Mouse (Mus musculus) liver, postnatal 0 days (tissue): ENCODE measurements around the gene Pfn3. TPM values are rescaled to one million over a fixed set of nuclear protein-coding genes. Genes with fewer than 3 reads are reported as not detected.
"Not testable (repeated sequence)": the region's sequence is repeated elsewhere in the genome, so short reads cannot be mapped to it uniquely, and the experiment has no call there.

Experiments
- ATAC-seq: fragments of 200-750 bp; cut with Nextera tagmentation; 2 replicates; pipeline ENCODE4 v1.8.0; 2017; ENCODE audit warnings: mild to moderate bottlenecking, moderate library complexity
- DNase-seq: peaks from one replicate; pipeline ENCODE4 v3.0.0-alpha.2; 2016
- H3K27ac ChIP-seq: fragments of 300-500 bp; sonication (generic); 2 replicates; pipeline ENCODE4 v1.5.1; 2014; ENCODE audit warnings: antibody characterized with exemption, moderate library complexity, mild to moderate bottlenecking, low read depth
- H3K27me3 ChIP-seq: fragments of 300-500 bp; sonication (generic); 2 replicates; pipeline ENCODE4 v1.6.1; 2014; ENCODE audit warnings: low read length, control low read depth, mixed read lengths; ENCODE audit not compliant: insufficient read depth
- H3K36me3 ChIP-seq: fragments of 300-500 bp; sonication (generic); replicated peaks from 2 replicates; pipeline ENCODE4 v1.6.1; 2014; ENCODE audit warnings: mild to moderate bottlenecking, control low read depth, low read length, moderate library complexity, mixed read lengths; ENCODE audit not compliant: insufficient read depth
- H3K4me1 ChIP-seq: fragments of 300-500 bp; sonication (generic); 2 replicates; pipeline ENCODE4 v1.6.1; 2014; ENCODE audit warnings: antibody characterized with exemption, mild to moderate bottlenecking, control low read depth; ENCODE audit not compliant: insufficient read depth
- H3K4me2 ChIP-seq: fragments of 300-500 bp; sonication (generic); 2 replicates; pipeline ENCODE4 v1.6.1; 2014; ENCODE audit warnings: low read depth, mild to moderate bottlenecking, low read length, moderate library complexity, mixed read lengths
- H3K4me3 ChIP-seq: fragments of 300-500 bp; sonication (generic); 2 replicates; pipeline ENCODE4 v1.5.1; 2014; ENCODE audit warnings: low read depth, low read length
- H3K9ac ChIP-seq: fragments of 300-500 bp; sonication (generic); replicated peaks from 2 replicates; pipeline ENCODE4 v1.6.1; 2014; ENCODE audit warnings: mild to moderate bottlenecking, moderate library complexity
- H3K9me3 ChIP-seq: fragments of 300-500 bp; sonication (generic); 2 replicates; pipeline ENCODE4 v1.6.1; 2016; ENCODE audit warnings: mild to moderate bottlenecking, control low read depth, low read length, mixed read lengths
- CTCF ChIP-seq: sonication (generic); IDR thresholded peaks from 2 replicates; pipeline ENCODE4 v1.5.1; 2016; ENCODE audit warnings: antibody characterized with exemption, low read depth
- EP300 ChIP-seq: IDR thresholded peaks from 2 replicates; pipeline ENCODE4 v1.6.1; 2016; ENCODE audit warnings: antibody characterized with exemption, low read depth, mild to moderate bottlenecking
- WGBS: fragments of 180-500 bp; shearing (Covaris S2); extraction: QIAGEN DNeasy Blood & Tissue Kit; methylation state at CpG from one replicate; pipeline ENCODE4 v1.1.7; 2014; ENCODE audit not compliant: insufficient replicate concordance; 5-methylcytosine and 5-hydroxymethylcytosine counted together
- polyA plus RNA-seq: library from polyadenylated mRNA; unstranded; fragments of >200 nt; fragmentation: Nextera tagmentation; extraction: Ambion mirVana; gene quantifications from 2 replicates; pipeline ENCODE4 v1.2.1, GENCODE M21; 2015

The Pfn3 gene
- polyA plus RNA-seq, 1 experiment from 2014 or later, result not detected

GRCm38 (mm10) chr13:55446483-55447105 lies 31.6 kb upstream of the Pfn3 start:
- Histone ChIP-seq H3K4me2 (peak overlapping the region; percentile 79), H3K9me3 (no peaks in the 10 kb centered on the region), H3K4me3 (peak overlapping the region; percentile 65), H3K27ac (peak overlapping the region; percentile 91), H3K9ac (peak overlapping the region; percentile 82), H3K27me3 (no peaks in the 10 kb centered on the region), H3K4me1 (peaks cover 58% of the 10 kb centered on the region), H3K36me3 (peaks cover 15% of the 10 kb centered on the region)
- WGBS, result 54% methylated on average over 6 of the region's 6 CpGs
- TF ChIP-seq CTCF (no peak), EP300 (no peak)
- DNase-seq (peak; percentile 59), ATAC-seq (no peak)

- TF ChIP-seq EP300, result no peak
- no peak for TF ChIP-seq CTCF
- peak overlapping the region; percentile 79 for H3K4me2 ChIP-seq
- H3K27me3 ChIP-seq, result no peaks in the 10 kb centered on the region
- ATAC-seq (no peak), DNase-seq (no peak)
- H3K4me1 ChIP-seq, result peaks cover 48% of the 10 kb centered on the region
- peak overlapping the region; percentile 91 for H3K27ac ChIP-seq
- peak overlapping the region; percentile 82 for H3K9ac ChIP-seq
- H3K4me3 ChIP-seq, result peak overlapping the region; percentile 65
- WGBS, result under 1% methylated on average over 36 of the region's 66 CpGs
- H3K9me3 ChIP-seq, result no peaks in the 10 kb centered on the region
- peaks cover 5% of the 10 kb centered on the region for H3K36me3 ChIP-seq
These were observed 30.5 kb upstream of the Pfn3 start for GRCm38 (mm10) chr13:55445361-55446091.

- Histone ChIP-seq H3K9ac (peak within 1 kb of the TSS; percentile 82), H3K36me3 (no peaks in the 10 kb centered on the region; the same call in 1 of the 2 replicates), H3K27ac (peak within 1 kb of the TSS; percentile 91), H3K9me3 (no peaks in the 10 kb centered on the region), H3K4me1 (peaks cover 44% of the 10 kb centered on the region), H3K27me3 (no peaks in the 10 kb centered on the region), H3K4me2 (peak within 1 kb of the TSS; percentile 79), H3K4me3 (peak within 1 kb of the TSS; percentile 65)
- peak; percentile 94 for ATAC-seq
- TF ChIP-seq CTCF, result no peak
- TF ChIP-seq EP300, result peak; percentile 64; the same call in 1 of the 2 replicates
- under 1% methylated on average over 35 of the region's 35 CpGs for WGBS
- peak; percentile 99 for DNase-seq
These were observed 29.9 kb upstream of the Pfn3 start, which contains the start of gene Grk6 for GRCm38 (mm10) chr13:55444937-55445315. Grk6 (plus strand) TSS chr13:55445072.

GRCm38 (mm10) chr13:55444286-55444936 lies 29.4 kb upstream of the Pfn3 start:
- under 1% methylated on average over 33 of the region's 33 CpGs for WGBS
- Histone ChIP-seq H3K27me3 (no peaks in the 10 kb centered on the region), H3K27ac (peak overlapping the region; percentile 91), H3K4me1 (peaks cover 39% of the 10 kb centered on the region), H3K36me3 (no peaks in the 10 kb centered on the region; the same call in 1 of the 2 replicates), H3K4me3 (peak overlapping the region; percentile 65), H3K9ac (peak overlapping the region; percentile 53), H3K9me3 (no peaks in the 10 kb centered on the region), H3K4me2 (peak overlapping the region; percentile 79)
- no peak for DNase-seq
- ATAC-seq, result peak; percentile 39
- TF ChIP-seq CTCF, result no peak
- TF ChIP-seq EP300, result no peak

GRCm38 (mm10) chr13:55443799-55444285 lies 28.8 kb upstream of the Pfn3 start:
- no peaks in the 10 kb centered on the region for H3K9me3 ChIP-seq
- no peak for DNase-seq
- H3K4me3 ChIP-seq, result peak overlapping the region; percentile 65
- TF ChIP-seq CTCF (no peak), EP300 (no peak)
- H3K9ac ChIP-seq, result peak overlapping the region; percentile 53
- H3K36me3 ChIP-seq, result no peaks in the 10 kb centered on the region; the same call in 1 of the 2 replicates
- H3K4me1 ChIP-seq, result peaks cover 33% of the 10 kb centered on the region
- H3K4me2 ChIP-seq, result peak overlapping the region; percentile 79
- no peak for ATAC-seq
- peak overlapping the region; percentile 91 for H3K27ac ChIP-seq
- H3K27me3 ChIP-seq, result no peaks in the 10 kb centered on the region
- WGBS, result 30% methylated on average over 9 of the region's 9 CpGs

- not testable (repeated sequence) for H3K27me3 ChIP-seq, H3K36me3 ChIP-seq, ATAC-seq
These were observed 22.1 kb upstream of the Pfn3 start for GRCm38 (mm10) chr13:55437111-55437629.

More at GRCm38 (mm10) chr13:55437111-55437629, 22.1 kb upstream of the Pfn3 start:
- H3K9me3 ChIP-seq, H3K9ac ChIP-seq, DNase-seq, H3K27ac ChIP-seq, H3K4me2 ChIP-seq, H3K4me3 ChIP-seq, H3K4me1 ChIP-seq: not testable (repeated sequence)
- WGBS, result 61% methylated on average over 14 of the region's 15 CpGs
